Mouse (Mus musculus) stomach, embryonic 14.5 days (tissue): ENCODE data around the gene Crk. TPM values are rescaled to one million over a fixed set of nuclear protein-coding genes. Genes with fewer than 3 reads are reported as not detected.

Experiments
- ATAC-seq: fragments of 200-750 bp; cut with Nextera tagmentation; 2 replicates; pipeline ENCODE4 v1.8.0; 2017; ENCODE audit warnings: low read depth, moderate TSS enrichment; ENCODE audit not compliant: insufficient number of reproducible peaks, insufficient read depth, low FRiP score
- H3K27ac ChIP-seq: fragments of 300-500 bp; sonication (generic); 2 replicates; pipeline ENCODE4 v1.5.1; 2014; ENCODE audit warnings: mild to moderate bottlenecking, low read length, moderate library complexity, mixed read lengths
- H3K27me3 ChIP-seq: fragments of 300-500 bp; sonication (generic); 2 replicates; pipeline ENCODE4 v1.6.1; 2014; ENCODE audit warnings: low read length, control low read depth, mixed read lengths; ENCODE audit not compliant: control insufficient read depth, insufficient read depth
- H3K36me3 ChIP-seq: fragments of 300-500 bp; sonication (generic); 2 replicates; pipeline ENCODE4 v1.6.1; 2014; ENCODE audit warnings: mild to moderate bottlenecking, control low read depth, low read length, moderate library complexity, mixed read lengths; ENCODE audit not compliant: control insufficient read depth, insufficient read depth
- H3K4me1 ChIP-seq: fragments of 300-500 bp; sonication (generic); 2 replicates; pipeline ENCODE4 v1.6.1; 2014; ENCODE audit warnings: low read length, control low read depth, mixed read lengths; ENCODE audit not compliant: control insufficient read depth, insufficient read depth
- H3K4me2 ChIP-seq: fragments of 300-500 bp; sonication (generic); replicated peaks from 2 replicates; pipeline ENCODE4 v1.6.1; 2014; ENCODE audit warnings: low read depth, low read length, control low read depth
- H3K4me3 ChIP-seq: fragments of 300-500 bp; sonication (generic); 2 replicates; pipeline ENCODE4 v1.5.1; 2014; ENCODE audit warnings: low read depth, low read length, control low read depth
- H3K9ac ChIP-seq: fragments of 300-500 bp; sonication (generic); replicated peaks from 2 replicates; pipeline ENCODE4 v1.6.1; 2014; ENCODE audit warnings: low read depth, mild to moderate bottlenecking, control low read depth, low read length, moderate library complexity, mixed read lengths
- H3K9me3 ChIP-seq: fragments of 300-500 bp; sonication (generic); 2 replicates; pipeline ENCODE4 v1.6.1; 2016; ENCODE audit warnings: low read depth, low read length, control low read depth; ENCODE audit not compliant: control insufficient read depth
- WGBS: fragments of 180-500 bp; shearing (Covaris S2); extraction: QIAGEN DNeasy Blood & Tissue Kit; methylation state at CpG from one replicate; pipeline ENCODE4 v1.1.7; 2014; 5-methylcytosine and 5-hydroxymethylcytosine counted together
- polyA plus RNA-seq: library from polyadenylated mRNA; unstranded; fragments of >200 nt; fragmentation: Nextera tagmentation; extraction: Ambion mirVana; gene quantifications from 2 replicates; pipeline ENCODE4 v1.2.1, GENCODE M21; 2014

Gene Crk
- polyA plus RNA-seq, 1 experiment from 2014 or later = 101 TPM

GRCm38 (mm10) chr11:75660081-75660590 lies 18.9 kb upstream of the Crk start:
- H3K4me2 ChIP-seq = no peak overlapping the region
- no peaks in the 10 kb centered on the region for H3K27me3 ChIP-seq
- no peak overlapping the region for H3K27ac ChIP-seq
- H3K4me3 ChIP-seq = no peak overlapping the region
- no peak for ATAC-seq
- H3K4me1 ChIP-seq = peaks cover 11% of the 10 kb centered on the region; the same call in 1 of the 2 replicates
- H3K36me3 ChIP-seq = peaks cover 36% of the 10 kb centered on the region
- no peaks in the 10 kb centered on the region for H3K9me3 ChIP-seq
- 93% methylated on average over 12 of the region's 12 CpGs for WGBS
- no peak overlapping the region for H3K9ac ChIP-seq

DNA sequence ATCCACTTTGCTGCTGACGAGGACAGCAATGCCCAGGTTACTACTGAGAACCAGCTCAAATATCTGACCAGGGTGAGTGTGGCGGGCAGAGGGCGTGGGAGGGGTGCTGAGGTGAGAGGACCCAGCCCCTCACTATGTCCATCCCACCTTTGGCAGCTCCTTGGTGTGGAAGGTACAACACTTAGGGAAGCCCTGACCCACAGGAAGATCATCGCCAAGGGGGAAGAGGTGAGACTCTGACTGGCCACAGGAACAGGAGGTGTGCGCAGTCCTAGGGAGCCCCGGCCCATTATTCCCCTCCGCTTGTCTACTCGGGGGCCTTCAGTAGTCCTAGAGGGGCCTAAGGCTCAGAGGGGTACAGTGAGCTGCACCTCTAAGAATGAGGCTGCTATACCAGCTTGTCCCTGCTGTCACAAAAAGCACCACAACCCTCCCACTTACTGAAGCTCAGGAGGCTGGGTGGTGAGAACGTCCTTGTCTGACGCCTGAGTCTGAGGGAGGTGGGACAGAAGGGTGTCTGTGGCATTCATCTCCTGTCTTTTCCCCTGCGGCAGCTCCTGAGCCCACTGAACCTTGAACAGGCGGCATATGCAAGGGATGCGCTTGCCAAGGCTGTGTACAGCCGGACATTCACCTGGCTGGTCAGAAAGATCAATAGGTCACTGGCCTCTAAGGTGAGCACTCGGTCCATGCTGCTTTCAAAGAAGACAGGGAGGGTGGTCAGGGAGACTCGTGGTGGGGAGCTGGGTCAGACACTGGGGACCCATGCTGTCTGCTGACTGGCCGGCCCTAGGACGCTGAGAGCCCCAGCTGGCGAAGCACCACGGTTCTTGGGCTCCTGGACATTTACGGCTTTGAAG lies 17.9 kb upstream of the Crk start:
- Histone ChIP-seq H3K9ac (no peak overlapping the region), H3K36me3 (peaks cover 46% of the 10 kb centered on the region), H3K27ac (no peak overlapping the region), H3K9me3 (no peaks in the 10 kb centered on the region), H3K27me3 (no peaks in the 10 kb centered on the region), H3K4me3 (no peak overlapping the region), H3K4me2 (no peak overlapping the region), H3K4me1 (peaks cover 6% of the 10 kb centered on the region; the same call in 1 of the 2 replicates)
- 89% methylated on average over 21 of the region's 21 CpGs for WGBS
- no peak for ATAC-seq

DNA sequence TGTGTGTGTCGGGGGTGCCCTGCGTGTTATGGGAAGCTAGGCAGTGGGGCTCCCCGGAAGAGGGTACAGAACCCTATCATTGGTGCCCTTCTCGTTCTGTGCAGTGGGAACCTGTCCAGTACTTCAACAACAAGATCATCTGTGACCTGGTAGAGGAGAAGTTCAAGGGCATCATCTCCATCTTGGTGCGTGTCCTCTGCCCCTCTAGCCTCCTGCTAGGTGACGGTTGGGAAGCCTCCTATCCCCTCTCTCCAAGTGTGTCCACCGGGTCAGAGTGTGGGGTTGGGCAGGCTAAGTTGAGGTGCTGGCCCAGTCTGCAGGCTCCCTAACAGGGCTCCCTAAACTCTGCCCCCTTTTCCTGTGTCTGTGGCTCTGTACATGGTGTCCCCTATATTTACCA lies 16.9 kb upstream of the Crk start:
- no peak for ATAC-seq
- Histone ChIP-seq H3K36me3 (peaks cover 56% of the 10 kb centered on the region), H3K27me3 (no peaks in the 10 kb centered on the region), H3K4me1 (no peaks in the 10 kb centered on the region), H3K4me2 (no peak overlapping the region), H3K9me3 (no peaks in the 10 kb centered on the region), H3K9ac (no peak overlapping the region), H3K27ac (no peak overlapping the region), H3K4me3 (no peak overlapping the region)
- WGBS = 94% methylated on average over 7 of the region's 7 CpGs

DNA sequence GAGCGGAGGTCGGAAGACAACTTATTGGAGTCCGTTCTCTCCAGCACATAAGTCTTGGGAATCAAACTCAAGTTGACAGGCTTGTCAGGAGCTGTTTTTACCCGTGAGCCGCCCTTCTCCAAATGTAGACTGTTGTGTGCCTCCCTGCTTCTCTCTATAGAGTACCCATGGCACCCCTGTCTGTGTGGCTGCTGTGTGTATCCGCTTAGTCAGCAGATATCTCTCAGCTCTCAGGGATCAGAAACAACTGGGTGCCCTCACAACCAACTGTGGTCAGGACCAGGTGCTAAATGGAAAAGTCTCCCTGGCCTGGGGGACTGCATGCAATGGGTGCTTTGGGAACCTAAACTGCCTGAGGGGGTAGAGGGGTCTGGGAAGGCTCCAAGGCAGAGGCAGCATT lies 12.8 kb upstream of the Crk start:
- no peak for ATAC-seq
- H3K27me3 ChIP-seq = no peaks in the 10 kb centered on the region
- H3K4me2 ChIP-seq = no peak overlapping the region
- H3K4me3 ChIP-seq = no peak overlapping the region
- H3K9ac ChIP-seq = no peak overlapping the region
- H3K36me3 ChIP-seq = peaks cover 73% of the 10 kb centered on the region
- no peak overlapping the region for H3K27ac ChIP-seq
- no peaks in the 10 kb centered on the region for H3K9me3 ChIP-seq
- no peaks in the 10 kb centered on the region for H3K4me1 ChIP-seq
- 93% methylated on average over 6 of the region's 6 CpGs for whole genome bisulfite sequencing

- H3K27me3 ChIP-seq = no peaks in the 10 kb centered on the region
- H3K9ac ChIP-seq = no peak overlapping the region
- no peaks in the 10 kb centered on the region for H3K9me3 ChIP-seq
- no peak overlapping the region for H3K27ac ChIP-seq
- no peak overlapping the region for H3K4me3 ChIP-seq
- H3K36me3 ChIP-seq = peaks cover 76% of the 10 kb centered on the region
- ATAC-seq = no peak
- 89% methylated on average over 3 of the region's 3 CpGs for WGBS
- no peak overlapping the region for H3K4me2 ChIP-seq
- no peaks in the 10 kb centered on the region for H3K4me1 ChIP-seq
These were observed 10.4 kb upstream of the Crk start for GRCm38 (mm10) chr11:75668621-75669020.

DNA sequence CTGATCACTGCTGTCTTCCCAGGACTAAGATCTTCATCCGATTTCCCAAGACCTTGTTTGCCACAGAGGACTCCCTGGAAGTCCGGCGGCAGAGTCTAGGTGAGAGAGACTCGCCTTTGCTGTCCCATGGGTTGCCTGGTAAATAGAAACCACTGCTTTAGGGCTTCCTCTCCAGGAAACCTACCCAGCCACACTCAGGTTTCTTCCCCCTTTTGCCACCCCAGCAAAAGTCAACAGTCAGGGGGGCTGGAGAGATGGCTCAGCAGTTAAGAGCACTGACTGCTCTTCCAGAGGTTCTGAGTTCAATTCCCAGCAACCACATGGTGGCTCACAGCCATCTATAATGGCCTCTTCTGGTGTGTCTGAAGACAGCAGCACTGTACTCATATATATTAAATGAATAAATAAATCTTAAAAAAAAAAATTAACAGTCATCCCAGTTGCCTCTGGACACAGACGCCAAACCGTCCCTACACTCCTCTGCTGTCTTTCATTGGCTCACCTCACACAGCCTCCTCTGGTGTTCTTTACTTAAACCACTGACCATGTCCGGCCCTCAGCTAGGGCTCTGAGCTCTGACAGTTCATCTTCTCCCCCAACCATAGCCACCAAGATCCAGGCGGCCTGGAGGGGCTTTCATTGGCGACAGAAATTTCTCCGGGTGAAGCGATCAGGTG lies 9.7 kb upstream of the Crk start:
- WGBS = 88% methylated on average over 11 of the region's 11 CpGs
- H3K36me3 ChIP-seq = peaks cover 79% of the 10 kb centered on the region
- ATAC-seq = no peak

DNA sequence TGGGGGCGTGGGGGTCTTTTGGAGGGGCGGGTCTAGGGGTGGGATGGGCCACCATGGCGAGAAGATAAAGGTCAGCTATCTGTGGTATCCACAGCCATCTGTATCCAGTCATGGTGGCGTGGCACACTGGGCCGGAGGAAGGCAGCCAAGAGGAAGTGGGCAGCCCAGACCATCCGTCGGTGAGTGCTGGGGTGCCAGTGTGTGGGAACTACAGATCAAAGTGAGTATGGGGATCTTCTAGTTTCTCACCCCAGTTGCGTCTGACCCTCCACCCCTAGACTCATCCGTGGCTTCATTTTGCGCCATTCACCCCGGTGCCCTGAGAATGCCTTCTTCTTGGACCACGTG lies 9.2 kb upstream of the Crk start:
- Histone ChIP-seq H3K27me3 (no peaks in the 10 kb centered on the region), H3K4me3 (no peak overlapping the region), H3K4me1 (no peaks in the 10 kb centered on the region), H3K27ac (no peak overlapping the region), H3K9me3 (no peaks in the 10 kb centered on the region), H3K36me3 (peaks cover 79% of the 10 kb centered on the region), H3K4me2 (no peak overlapping the region), H3K9ac (no peak overlapping the region)
- no peak for ATAC-seq
- 86% methylated on average over 12 of the region's 12 CpGs for WGBS

More for the DNA sequence above, 9.7 kb upstream of the Crk start:
- no peak overlapping the region for H3K4me2 ChIP-seq
- H3K27ac ChIP-seq = no peak overlapping the region
- H3K4me1 ChIP-seq = no peaks in the 10 kb centered on the region
- no peak overlapping the region for H3K9ac ChIP-seq
- H3K27me3 ChIP-seq = no peaks in the 10 kb centered on the region
- no peak overlapping the region for H3K4me3 ChIP-seq
- H3K9me3 ChIP-seq = no peaks in the 10 kb centered on the region

DNA sequence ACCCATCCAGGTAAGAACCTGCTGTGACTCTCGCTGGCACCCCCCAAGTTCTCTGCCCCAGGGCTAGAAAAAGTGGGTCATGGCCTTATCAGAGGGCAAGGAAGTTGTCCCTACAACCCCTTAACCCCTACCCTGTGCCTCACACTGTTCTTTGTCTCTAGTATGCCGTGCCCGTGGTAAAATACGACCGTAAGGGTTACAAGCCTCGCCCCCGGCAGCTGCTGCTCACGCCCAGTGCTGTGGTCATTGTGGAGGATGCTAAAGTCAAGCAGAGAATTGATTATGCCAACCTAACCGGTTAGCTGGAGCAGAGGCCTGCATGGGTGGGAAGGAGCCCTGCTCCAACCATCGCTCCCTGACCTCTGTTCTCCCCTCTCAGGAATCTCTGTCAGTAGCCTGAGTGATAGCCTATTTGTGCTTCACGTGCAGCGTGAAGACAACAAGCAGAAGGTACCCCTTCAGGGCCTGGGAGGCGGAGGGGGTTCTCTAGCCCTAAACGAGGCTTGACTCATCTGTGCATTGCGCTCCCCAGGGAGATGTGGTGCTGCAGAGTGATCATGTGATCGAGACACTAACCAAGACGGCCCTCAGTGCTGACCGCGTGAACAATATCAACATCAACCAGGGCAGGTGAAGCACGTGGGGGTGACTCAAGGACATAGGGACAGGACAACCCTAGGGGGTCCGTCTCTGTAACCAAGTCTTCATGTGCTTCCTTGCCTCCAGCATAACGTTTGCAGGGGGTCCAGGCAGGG lies 7.5 kb upstream of the Crk start:
- no peaks in the 10 kb centered on the region for H3K27me3 ChIP-seq
- peaks cover 62% of the 10 kb centered on the region for H3K36me3 ChIP-seq
- 85% methylated on average over 22 of the region's 22 CpGs for WGBS

More for the DNA sequence above, 7.5 kb upstream of the Crk start:
- Histone ChIP-seq H3K4me3 (no peak overlapping the region), H3K9ac (no peak overlapping the region), H3K27ac (no peak overlapping the region), H3K9me3 (no peaks in the 10 kb centered on the region), H3K4me1 (no peaks in the 10 kb centered on the region), H3K4me2 (no peak overlapping the region)
- no peak for ATAC-seq
